Mouse (Mus musculus): ENCODE results near the gene Elavl4.

Gene Elavl4

DNA sequence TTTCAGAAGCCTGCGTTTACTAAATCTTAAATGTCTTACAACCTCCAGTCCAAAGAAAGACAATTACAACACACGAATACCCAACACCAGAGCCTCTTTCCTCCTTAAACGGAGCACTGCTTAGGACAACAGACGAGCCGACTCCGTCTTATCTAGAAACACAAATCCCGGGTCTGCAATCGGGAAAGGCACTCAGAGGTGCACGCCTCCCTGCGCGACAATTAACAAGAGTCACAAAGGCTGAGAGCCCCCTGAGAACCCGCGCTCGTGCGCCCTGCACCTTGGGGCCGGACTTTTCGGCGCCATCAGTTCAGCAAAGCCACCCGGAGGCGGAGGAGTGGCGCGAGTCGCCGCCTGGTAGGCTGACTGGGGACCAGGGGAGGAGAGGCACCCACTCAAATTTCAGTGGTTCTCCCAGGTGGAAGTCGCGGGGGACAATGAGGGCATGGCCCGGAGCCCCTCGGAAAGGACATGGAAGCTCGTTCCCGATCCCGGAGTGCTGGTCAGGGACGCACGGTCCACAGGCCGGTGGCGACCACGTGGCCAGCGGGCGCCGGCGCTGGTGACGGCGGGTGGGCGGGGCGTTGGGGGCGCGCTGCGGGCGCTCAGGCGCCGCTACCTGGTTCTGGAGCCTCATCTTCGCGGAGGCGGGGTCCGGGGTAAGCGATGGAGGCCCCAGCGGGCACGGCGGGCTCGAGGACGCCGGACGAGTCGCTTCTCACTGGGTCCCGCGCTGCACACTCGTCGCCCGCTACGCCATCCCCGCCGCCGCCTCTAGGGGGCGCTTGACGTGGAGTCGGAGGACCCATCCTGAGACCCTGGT lies at the start of gene Elavl4:
Gene Elavl4, minus strand, starts transcription at position 732 of the 823 bp plus-strand sequence.
- DNase-seq (ENCODE audit: low spot score) = peak; percentile 70

DNA sequence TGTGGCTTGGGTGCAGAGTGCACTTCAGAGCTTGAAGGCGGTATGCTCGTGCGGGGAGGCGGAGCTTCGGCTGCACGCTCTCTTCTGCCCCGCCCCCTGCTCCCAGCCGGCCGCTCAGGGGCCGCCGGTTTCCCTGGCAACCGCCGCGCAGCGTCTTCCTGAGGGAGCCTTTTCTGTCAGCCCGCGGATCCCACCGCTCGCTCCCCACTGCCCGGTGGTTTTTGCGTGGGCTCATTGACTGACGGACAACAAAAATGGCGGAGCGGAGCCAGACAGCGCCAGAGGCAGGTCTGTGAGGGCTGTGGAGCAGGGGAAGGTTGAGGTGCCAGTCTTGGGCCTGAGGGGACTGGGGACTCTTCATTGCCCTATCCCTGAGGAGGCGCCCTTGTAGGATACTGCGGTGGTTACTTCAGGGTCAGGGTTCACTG lies 45.9 kb upstream of the Elavl4 start, which contains the start of gene Agbl4:
Gene Agbl4, plus strand, starts transcription at position 44 of the 428 bp plus-strand sequence.
- peak; percentile 53 for DNase-seq (ENCODE audit: low spot score)

DNA sequence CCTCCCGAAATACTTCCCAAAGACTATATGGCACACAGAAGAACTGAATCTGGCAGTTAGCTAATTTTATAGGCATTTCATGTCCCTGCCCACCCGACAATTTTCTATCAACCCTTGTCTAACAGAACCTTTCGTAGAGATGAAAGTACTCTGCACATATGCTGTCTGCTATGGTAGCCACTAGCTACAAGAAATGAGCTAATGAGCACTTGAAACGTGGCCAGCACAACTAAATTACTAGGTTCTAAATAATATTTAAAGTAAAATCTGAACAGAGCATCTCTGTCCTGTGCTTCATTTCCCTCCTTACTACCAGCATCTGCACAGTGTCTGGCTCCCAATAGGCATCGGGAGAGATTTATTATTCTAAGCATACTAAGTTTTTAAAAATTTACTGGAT lies 44.5 kb upstream of the Elavl4 start:
- no peak for DNase-seq (ENCODE audit: low spot score)

DNA sequence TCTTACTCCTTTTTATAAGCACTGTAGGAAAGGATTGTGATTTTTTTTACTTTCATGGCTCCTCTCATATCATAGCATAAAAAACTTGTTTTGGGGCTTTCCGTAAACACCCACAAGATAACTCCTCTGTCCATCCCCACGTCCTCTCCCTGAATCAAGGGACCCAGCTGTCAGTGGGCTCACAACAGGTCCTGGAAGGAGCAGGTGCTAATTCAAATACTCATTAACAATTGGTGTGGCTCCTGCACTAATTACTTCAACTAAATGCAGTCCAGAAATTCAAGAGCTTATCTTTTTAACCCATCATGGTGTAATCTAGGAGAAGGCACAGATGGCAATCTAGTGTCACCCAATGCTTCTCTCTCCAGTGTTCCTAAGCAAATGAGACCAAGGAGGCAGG lies 8.9 kb upstream of the Elavl4 start:
- no peak for DNase-seq (ENCODE audit: low spot score)

DNA sequence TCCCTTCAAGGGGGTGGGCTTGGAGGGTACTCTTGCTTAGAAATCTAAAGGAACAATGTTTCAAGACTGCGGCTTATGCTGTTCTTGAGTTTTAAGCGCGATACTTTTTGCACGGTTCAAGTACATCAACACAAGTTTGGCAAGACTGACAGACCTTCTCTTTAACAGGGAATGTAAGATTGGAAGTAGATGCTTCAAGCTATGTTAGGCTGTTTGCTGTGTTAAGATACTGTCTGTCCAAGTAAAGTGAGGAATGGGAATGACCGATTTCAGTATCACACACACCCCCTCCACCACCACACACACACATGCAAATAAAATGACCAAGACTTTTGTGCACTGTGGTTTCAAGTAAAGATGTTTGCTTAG lies 276 bp upstream of the Elavl4 start:
- no peak for DNase-seq (ENCODE audit: low spot score)

DNA sequence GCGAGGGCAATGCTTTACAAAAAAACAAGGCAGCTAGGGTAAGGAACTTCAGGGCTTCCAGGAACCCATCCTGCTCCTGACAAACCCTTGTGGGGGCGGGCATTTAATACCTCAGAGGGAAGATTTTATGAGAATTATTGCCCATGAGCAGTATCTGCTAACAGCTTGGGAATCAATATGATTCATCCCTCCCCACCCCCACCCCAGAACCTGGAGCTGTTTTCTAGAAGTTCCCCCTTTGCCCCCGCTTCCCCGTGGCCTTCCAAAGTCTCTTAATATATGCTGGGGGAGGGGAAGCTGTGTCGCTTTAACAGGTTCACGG lies 892 bp downstream of the Elavl4 start:
- no peak for DNase-seq (ENCODE audit: low spot score)

DNA sequence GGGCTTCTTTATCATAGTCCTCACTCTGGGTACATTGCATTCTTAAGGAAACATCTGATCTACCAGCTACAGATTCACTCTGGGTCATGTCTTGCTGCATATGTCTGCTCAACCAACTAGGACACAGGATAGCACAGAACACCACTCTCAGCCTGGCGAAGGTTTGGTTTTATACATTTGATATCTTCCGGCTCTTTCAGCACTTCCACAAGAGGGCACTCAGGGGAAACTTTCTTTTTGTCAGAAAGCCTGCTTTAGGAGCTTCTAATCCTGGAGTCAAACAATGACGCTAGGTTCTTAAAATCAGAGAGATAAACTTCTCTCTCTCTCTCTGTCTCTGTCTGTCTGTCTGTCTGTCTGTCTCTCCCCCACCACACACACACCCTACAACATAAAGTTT lies 27.8 kb downstream of the Elavl4 start:
- DNase-seq (ENCODE audit: low spot score) = no peak

DNA sequence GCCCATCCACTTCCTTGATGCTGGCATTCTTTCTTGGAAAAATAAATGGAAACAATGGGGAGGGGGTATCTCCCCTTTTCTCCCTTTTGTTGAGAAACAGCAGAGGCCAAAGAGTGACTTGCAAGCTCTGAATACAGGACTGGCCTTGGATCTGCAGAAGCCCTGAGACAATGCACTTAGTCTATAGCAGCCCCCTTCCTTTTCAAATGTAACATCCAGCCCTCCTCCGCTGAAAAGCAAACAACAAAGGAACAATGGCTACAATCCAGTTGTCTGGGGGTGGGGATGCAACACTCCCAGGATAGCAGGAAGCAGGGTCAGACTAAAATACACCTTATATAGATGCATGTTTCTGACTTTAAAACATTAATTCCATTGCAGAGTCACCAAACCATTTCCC lies 39.6 kb downstream of the Elavl4 start:
- DNase-seq (ENCODE audit: low spot score) = no peak

DNA sequence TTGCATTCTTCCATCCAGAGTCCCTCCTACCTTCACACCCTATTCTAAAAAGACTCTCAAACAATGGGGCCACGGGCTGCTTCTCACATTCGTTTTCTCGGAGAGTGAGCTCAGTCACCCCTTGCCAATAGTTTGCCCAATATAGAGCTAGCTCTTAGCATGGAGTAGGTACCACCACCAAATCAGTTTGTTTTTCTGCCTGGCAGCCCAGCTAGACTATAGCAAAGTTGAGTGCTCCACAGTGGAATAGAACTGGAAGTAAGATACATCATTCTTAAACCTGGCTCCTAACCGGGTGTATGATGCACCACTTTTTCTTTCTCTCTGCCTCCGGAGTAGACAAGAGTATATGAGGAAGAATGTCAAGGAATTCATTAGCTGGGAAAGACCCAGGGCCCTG lies 44.7 kb downstream of the Elavl4 start:
- no peak for DNase-seq (ENCODE audit: low spot score)

DNA sequence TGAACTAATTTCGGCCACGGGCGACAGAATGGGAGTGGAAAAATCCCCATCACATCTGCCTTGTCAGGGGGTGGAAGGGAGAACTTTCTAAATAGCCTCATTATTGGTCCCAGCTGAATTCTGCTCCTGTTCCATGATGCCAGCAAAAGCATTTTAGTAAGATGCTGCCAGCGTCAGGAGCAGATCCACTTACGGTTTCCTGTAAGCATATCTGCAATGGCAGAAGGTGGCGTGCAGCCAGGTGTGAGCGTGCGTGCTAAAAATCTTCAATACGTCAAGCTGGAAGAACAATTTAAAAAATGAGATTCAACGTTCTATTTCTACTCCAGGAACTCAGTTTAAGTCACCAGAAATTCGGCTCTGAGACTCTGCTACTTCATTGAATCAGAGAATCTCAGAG lies 45.1 kb downstream of the Elavl4 start:
- no peak for DNase-seq (ENCODE audit: low spot score)

DNA sequence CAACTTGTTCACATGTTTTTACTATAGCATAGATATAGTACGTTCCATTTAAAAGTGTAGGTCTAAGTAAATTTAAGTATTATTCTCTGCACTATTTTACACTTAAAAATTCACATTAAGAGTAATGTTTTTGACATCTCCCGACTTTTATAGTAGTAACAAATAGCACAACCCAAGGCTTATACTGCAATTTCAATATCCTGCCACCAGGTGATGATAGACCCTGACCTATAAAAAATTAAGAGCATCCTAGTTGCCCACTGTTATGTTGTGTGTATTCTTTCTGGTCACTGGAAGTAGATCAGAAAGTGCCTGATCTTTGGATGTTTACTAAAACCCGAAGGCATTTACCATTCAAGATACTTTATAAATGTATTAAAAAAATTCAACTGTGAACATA lies 55.9 kb downstream of the Elavl4 start:
- no peak for DNase-seq (ENCODE audit: low spot score)

DNA sequence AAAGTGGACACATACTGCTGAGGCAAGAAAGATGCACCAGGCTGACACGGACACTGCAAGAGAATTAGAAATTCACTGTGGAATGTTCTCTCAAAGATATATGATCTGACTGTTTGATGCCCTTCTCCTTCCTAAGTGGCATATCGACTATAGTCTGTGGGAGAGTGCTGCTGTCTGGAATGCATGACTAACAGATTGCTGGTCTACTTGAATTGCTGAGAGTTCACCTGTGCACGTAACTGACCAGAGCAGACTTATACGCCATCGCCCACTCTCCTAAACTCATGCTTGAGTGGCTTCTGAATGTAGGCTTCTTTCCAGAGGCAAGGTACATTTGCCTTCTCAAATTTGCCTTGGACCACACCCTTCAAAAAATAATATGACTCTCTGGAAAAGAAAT lies 58.5 kb downstream of the Elavl4 start:
- DNase-seq (ENCODE audit: low spot score) = no peak

DNA sequence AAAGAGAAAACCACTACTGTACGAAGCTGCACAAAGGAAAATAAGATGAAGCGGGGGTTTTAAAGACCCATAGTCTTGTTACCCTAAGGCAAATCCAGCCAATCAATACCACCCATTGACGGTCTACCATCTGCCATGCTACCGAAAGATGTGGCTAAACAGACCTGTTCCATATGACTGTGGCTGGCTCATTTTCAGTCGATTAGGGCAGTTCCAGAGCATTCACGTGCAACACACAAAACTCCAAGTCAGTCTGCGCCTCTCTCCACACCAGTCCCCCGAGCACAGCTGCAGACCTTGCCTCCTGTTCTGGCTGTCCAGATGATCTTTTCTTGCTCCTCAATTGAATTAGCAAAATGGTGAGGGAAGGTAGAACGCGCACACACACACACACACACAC lies 59.2 kb downstream of the Elavl4 start:
- DNase-seq (ENCODE audit: low spot score) = peak; percentile 63

DNA sequence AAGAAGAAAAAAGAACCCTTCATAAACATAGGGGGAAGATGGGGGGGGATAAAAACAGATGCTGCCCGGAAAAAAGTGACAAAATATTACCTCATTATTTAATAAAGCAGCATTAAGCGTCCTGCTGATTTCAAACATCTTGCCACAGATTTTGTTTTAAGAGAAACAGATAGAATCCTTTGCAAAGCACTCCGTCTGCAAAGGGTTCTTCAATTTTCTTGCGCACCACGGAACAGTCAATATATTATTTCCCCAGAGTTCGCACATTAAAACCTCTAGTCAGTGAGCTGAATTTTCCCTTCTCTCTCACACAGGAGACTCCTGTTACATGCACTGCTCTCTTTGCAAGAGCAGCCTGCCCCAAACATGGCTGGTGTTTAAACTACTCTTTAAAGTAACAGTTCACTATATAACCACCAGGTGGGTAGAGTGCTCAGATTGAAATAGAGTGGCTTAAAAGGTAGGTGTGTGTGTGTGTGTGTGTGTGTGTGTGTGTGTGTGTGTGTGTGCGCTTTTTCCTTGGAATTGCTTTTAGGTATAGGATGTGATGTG lies 61.1 kb downstream of the Elavl4 start:
- peak; percentile 70 for DNase-seq (ENCODE audit: low spot score)

DNA sequence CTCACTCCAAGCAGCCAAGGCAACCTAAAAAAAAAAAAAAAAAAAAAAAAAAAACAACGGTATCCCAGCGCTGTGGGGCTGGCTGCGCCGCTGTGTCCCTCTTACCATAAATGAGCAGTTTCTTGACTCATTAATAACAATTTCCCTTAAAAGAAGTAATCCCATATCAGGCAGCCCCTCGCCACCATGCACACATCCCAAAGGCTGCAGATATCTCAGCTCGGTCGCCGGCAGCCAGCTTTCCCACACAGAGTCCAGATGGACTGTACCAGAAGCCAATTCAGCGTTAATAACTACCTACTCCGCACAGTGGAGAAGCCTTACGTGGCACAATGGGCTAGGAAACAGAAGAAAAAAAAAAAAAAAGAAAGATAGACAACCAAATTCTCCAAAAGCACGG lies 61.7 kb downstream of the Elavl4 start:
- peak; percentile 22 for DNase-seq (ENCODE audit: low spot score)

DNA sequence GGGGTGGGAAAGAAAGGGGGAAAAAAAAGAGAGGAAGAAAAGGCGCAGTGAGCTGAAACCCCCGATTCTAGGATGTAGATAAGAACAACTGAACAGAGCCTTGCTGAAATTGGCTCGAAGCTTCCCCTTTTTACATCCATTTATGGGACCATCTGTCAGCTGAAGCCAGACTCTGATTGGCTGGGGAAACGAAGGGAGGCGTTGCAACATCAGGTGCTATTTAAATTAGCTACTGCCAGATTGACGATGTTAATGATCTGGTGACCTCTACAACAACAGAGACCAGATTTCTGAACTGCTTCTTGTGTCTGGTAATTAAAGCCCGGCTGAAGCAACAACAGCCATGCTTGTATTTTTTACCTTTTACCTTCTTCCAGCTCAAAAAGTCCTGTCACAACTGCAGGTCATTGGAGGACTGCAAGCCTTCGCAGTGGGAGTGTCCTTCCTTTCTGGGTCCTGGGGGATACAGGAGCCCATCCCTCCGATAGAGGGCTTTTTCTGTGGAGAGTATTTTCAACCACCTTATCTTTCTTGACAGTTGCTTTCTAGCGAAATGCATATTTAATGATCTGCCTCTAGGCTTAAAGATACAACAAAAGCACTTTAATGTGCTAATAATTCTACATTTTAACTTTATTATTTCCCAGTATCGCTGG lies 64.2 kb downstream of the Elavl4 start:
- peak; percentile 85 for DNase-seq (ENCODE audit: low spot score)

DNA sequence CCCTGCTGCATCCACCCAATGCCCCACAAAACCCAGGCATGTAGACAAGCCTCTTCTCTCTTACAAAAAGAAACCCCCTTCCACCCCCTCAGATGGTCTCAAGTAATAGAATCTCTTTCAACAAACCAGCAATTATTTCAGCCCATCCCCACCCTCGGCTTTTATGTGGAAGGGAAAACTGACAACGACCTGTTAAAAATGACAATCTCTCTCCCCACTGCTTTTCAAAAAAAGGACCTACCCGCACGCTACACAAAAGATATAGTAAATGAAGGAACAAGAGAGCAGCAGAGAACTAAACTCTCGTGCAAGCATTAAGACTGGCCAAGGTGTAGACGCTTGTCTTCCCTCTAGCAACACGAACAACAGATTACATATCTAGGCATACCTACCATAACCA lies 64.9 kb downstream of the Elavl4 start:
- DNase-seq (ENCODE audit: low spot score) = peak; percentile 19

DNA sequence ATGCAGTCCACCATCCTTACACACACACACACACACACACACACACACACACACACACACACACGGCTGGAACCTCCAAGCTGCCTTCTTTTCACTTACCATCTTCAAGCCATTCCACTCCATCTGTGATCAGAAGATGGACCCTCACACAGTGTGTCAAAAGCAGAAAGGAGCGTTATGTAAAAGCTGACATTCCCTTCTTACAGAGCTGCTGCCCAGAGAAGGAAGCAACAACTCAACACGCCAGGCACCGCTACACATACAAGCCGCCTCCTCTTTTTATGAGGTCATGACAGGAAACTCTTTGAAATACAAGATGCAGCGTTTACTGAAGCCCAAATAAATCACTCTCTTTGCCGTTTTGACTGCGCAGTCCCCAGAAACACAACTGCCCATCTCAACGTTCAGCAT lies 65.3 kb downstream of the Elavl4 start:
- DNase-seq (ENCODE audit: low spot score) = peak; percentile 46

DNA sequence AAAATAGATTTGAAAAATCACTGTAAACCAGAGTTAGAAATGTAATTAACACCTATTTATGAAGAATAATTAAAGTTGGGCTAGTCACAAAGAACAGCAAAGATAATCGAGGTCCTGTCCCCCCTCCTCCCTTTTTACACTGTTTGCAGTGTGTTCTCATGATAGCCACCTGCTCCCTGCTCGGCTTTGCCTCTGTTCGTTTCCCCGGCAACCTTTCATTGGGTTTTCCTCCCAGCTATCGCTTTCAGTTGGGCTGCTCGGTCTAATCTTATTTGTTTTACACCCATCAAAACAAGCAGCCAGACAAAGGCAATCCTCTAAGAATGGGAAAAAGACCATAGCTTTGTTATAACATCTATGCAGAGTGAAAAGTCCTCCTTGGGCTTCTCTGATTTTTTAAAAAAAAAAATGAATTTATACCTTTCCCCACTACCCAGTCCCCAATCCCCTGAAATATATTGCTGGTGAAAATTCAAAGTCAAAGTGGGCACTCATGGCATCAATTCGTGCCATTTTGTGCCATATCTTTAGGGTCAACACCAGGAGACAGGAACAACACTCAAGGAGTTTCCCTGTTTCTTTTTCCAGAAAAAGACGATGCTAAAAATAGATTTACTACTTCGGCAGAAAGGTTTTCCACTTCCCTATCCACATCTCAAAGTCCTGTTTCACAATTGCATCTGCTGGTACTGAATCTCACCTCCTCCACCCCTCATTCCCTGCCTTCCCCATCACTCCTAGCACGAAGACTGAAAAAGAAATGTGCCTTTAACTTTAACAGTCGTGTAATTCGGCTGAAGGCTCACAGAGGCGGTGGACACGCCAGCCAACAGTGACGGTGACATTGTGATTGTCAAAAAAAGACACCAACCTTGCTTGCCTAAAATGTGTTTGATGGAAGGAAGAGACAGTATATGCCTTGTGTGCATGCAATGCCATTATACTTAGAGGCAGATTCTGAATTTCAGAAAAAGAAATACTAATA lies 66.1 kb downstream of the Elavl4 start:
- DNase-seq (ENCODE audit: low spot score) = peak; percentile 37

DNA sequence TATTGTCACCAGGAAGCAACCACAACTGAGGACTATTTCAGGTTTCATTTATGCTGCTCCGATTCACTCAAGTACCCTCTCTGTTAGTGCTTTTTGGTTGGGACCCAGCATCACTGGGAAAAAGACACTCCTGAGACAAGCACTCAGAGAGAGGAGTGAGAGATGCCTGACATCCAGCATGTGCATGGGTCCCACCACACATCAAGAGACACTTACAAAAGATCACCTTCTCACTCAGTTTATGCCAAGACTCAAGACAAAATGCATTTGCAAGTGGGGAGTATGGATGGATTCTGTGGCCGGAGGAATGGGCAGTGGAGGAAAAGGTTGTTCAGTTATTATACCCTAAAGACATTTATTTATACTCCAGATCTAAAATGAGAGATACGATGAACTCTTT lies 67.3 kb downstream of the Elavl4 start:
- DNase-seq (ENCODE audit: low spot score) = no peak

DNA sequence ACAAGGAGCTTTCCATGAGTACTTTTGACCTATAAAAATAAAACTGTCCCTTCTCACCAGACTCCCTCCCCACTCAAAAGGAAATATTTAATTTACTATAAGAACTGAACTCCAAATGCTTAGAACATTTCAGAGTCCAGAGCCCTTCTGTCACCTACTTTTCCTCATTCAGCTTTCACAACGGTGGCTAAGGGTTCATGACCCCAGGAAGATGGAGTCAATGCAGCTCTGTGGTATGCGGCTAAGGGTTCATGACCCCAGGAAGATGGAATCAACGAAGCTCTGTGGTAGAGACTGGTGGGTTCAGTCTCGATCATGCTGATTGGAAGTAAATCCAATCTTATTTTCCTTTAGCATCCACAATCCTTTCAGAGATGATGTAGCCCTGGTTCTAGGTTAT lies 81.7 kb downstream of the Elavl4 start:
- no peak for DNase-seq (ENCODE audit: low spot score)
